Comparison of ENCODE assay signal across 8 mouse cellular contexts in the genomic region with DNA sequence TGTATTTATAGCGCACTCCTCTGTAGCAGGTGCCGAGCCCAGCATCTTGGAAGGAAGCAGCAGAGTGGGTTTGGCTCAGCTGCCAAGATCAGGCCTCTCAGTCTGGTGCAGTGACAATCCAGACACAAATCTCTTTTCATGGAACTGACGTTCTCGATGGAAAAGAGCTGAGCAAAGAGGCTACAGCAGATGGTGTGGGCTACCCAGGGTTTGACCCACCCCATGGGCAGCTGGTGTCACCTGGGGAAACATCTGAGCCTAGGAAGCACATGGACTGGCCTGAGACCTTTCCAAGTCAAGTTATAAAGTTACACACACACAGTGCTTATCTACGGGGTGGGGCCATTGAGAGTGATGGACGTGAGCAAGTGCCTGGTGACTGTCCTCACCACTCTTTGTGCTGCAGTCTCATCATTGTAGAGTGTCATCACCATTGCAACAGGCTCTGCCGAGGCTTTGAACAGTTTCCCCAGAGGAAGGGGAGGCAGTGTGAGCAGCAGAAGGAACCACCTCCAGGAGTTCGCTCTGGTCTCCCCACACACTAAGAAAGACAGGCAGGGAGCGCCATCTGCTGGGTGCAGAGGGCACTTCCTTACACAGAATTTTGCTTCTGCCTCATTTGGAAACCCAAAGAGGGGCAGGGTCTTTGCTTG. TPM values are rescaled to one million over a fixed set of nuclear protein-coding genes. Genes with fewer than 3 reads are reported as not detected.
A peak's percentile ranks its signal among the peaks of the same experiment; 100 is the strongest.
DNase-seq lines count a peak whose midpoint lies in the region; ATAC-seq and TF ChIP-seq lines count a peak whose summit lies in the region.

No protein-coding gene starts in this region.

- peak overlapping the region; percentile 22 for H3K4me2 ChIP-seq in heart, embryonic 12.5 days
- H3K4me2 ChIP-seq in kidney, embryonic 16.5 days (replicated peaks; ENCODE audit: low read depth, low read length): no peak overlapping the region
- H3K4me2 ChIP-seq in myocyte (ENCODE audit: low read depth): no peak overlapping the region

- no peak overlapping the region for H3ac ChIP-seq in myocyte (ENCODE audit: control insufficient read depth, insufficient read length)

- 21% methylated on average over 9 of the region's 9 CpGs for WGBS in heart, embryonic 12.5 days
- 40% methylated on average over 9 of the region's 9 CpGs for WGBS in kidney, embryonic 16.5 days
- WGBS in liver, adult 2 months: 45% methylated on average over 9 of the region's 9 CpGs

- H3K27ac ChIP-seq in heart, embryonic 12.5 days (ENCODE audit: poor library complexity, severe bottlenecking): peak overlapping the region; percentile 38
- H3K27ac ChIP-seq in kidney, embryonic 16.5 days (ENCODE audit: low read length): no peak overlapping the region
- no peak overlapping the region for H3K27ac ChIP-seq in liver, adult 2 months (replicated peaks; ENCODE audit: insufficient read depth, low read depth, low read length)

- peaks cover 68% of the 10 kb centered on the region for H3K36me3 ChIP-seq in erythroblast, embryonic 14.5 days (ENCODE audit: control insufficient read depth)
- peaks cover 31% of the 10 kb centered on the region for H3K36me3 ChIP-seq in heart, embryonic 12.5 days
- H3K36me3 ChIP-seq in kidney, embryonic 16.5 days (ENCODE audit: insufficient read depth, low read length): peaks cover 11% of the 10 kb centered on the region; the same call in 1 of the 2 replicates
- no peaks in the 10 kb centered on the region for H3K36me3 ChIP-seq in liver, adult 2 months (ENCODE audit: control insufficient read depth, insufficient read depth, low read length)
- H3K36me3 ChIP-seq in myocyte (ENCODE audit: control insufficient read depth, insufficient read depth): peaks cover 30% of the 10 kb centered on the region

- no peaks in the 10 kb centered on the region for H3K27me3 ChIP-seq in erythroblast, embryonic 14.5 days (ENCODE audit: control insufficient read depth)
- no peaks in the 10 kb centered on the region for H3K27me3 ChIP-seq in heart, embryonic 12.5 days (replicated peaks)
- no peaks in the 10 kb centered on the region for H3K27me3 ChIP-seq in kidney, embryonic 16.5 days (ENCODE audit: insufficient read depth, low read length)
- no peaks in the 10 kb centered on the region for H3K27me3 ChIP-seq in liver, adult 2 months (ENCODE audit: control insufficient read depth, insufficient read depth, low read length)
- H3K27me3 ChIP-seq in myocyte (ENCODE audit: control insufficient read depth, insufficient read depth, insufficient read length): no peaks in the 10 kb centered on the region

- no peak for TF ChIP-seq POLR2A in brain, embryonic 14.5 days (IDR thresholded peaks at IDR 0.05; ENCODE audit: borderline replicate concordance, extremely low read depth, insufficient read depth, insufficient read length, poor library complexity, severe bottlenecking)
- TF ChIP-seq POLR2A in liver, adult 2 months (IDR thresholded peaks at IDR 0.05; ENCODE audit: extremely low read depth, insufficient read depth, low read length): no peak
- TF ChIP-seq POLR2A in myocyte (IDR thresholded peaks at IDR 0.05; ENCODE audit: insufficient read length, low read depth): no peak

- H3K79me2 ChIP-seq in liver, adult 2 months (ENCODE audit: control insufficient read depth, insufficient read depth, low read length): no peaks in the 10 kb centered on the region; the same call in 1 of the 2 replicates
- peaks cover 32% of the 10 kb centered on the region for H3K79me2 ChIP-seq in myocyte (ENCODE audit: control insufficient read depth, insufficient read depth)

- peak; percentile 81 for DNase-seq in CD4-positive helper T cell, adult 2 months (ENCODE audit: low read depth, low spot score)
- DNase-seq in brain, embryonic 14.5 days (ENCODE audit: low read depth): peak; percentile 93
- DNase-seq in liver, adult 2 months (ENCODE audit: extremely low read depth, low read depth, low spot score): peak; percentile 44
- peak; percentile 80 to 92 for DNase-seq in spleen, postnatal 4 days (ENCODE audit: low spot score in 2 of 2)

- H3K9me3 ChIP-seq in erythroblast, embryonic 14.5 days (ENCODE audit: control insufficient read depth, low read length): no peaks in the 10 kb centered on the region
- H3K9me3 ChIP-seq in heart, embryonic 12.5 days (replicated peaks): no peaks in the 10 kb centered on the region
- no peaks in the 10 kb centered on the region for H3K9me3 ChIP-seq in kidney, embryonic 16.5 days (ENCODE audit: low read length)

- TF ChIP-seq CTCF in brain, embryonic 14.5 days (IDR thresholded peaks at IDR 0.05; ENCODE audit: borderline replicate concordance, extremely low read depth, insufficient read depth, insufficient read length): peak; percentile 99
- TF ChIP-seq CTCF in liver, adult 2 months (IDR thresholded peaks at IDR 0.05; ENCODE audit: low read depth, low read length): peak; percentile 92

- H3K4me1 ChIP-seq in erythroblast, embryonic 14.5 days (ENCODE audit: control insufficient read depth): peaks cover 19% of the 10 kb centered on the region
- H3K4me1 ChIP-seq in heart, embryonic 12.5 days (replicated peaks): peaks cover 41% of the 10 kb centered on the region
- H3K4me1 ChIP-seq in kidney, embryonic 16.5 days (ENCODE audit: insufficient read depth, low read length): peaks cover 9% of the 10 kb centered on the region; the same call in 1 of the 2 replicates
- peaks cover 6% of the 10 kb centered on the region; the same call in 1 of the 2 replicates for H3K4me1 ChIP-seq in liver, adult 2 months (ENCODE audit: control insufficient read depth, insufficient read depth, low read length)

- H3K4me3 ChIP-seq in erythroblast, embryonic 14.5 days (replicated peaks): peak overlapping the region; percentile 44
- H3K4me3 ChIP-seq in heart, embryonic 12.5 days: no peak overlapping the region
- no peak overlapping the region for H3K4me3 ChIP-seq in kidney, embryonic 16.5 days (ENCODE audit: low read length)
- H3K4me3 ChIP-seq in liver, adult 2 months (ENCODE audit: insufficient read depth, low read depth, low read length): no peak overlapping the region
- no peak overlapping the region for H3K4me3 ChIP-seq in myocyte

- ATAC-seq in heart, embryonic 12.5 days (ENCODE audit: insufficient number of reproducible peaks, low FRiP score): peak; percentile 72
- peak; percentile 79 for ATAC-seq in kidney, embryonic 16.5 days (ENCODE audit: low FRiP score, low TSS enrichment)

- no peak overlapping the region for H3K9ac ChIP-seq in heart, embryonic 12.5 days
- H3K9ac ChIP-seq in kidney, embryonic 16.5 days (replicated peaks; ENCODE audit: low read length): no peak overlapping the region
- no peak overlapping the region for H3K9ac ChIP-seq in liver, adult 2 months (ENCODE audit: low read depth, low read length)

TF ChIP-seq in myocyte, 11 proteins besides CTCF, POLR2A, EP300 and RAD21:
- no peak for TF ChIP-seq E2F4 (IDR thresholded peaks at IDR 0.05; ENCODE audit: insufficient read depth)
- TF ChIP-seq TCF12 (IDR thresholded peaks at IDR 0.05; ENCODE audit: insufficient read depth, poor library complexity, severe bottlenecking): peak; percentile 75
- TF ChIP-seq USF1 (IDR thresholded peaks at IDR 0.05; ENCODE audit: low read depth): no peak
- TF ChIP-seq POLR2AphosphoS2 (IDR thresholded peaks at IDR 0.05; ENCODE audit: insufficient read length, low read depth): peak; percentile 25
- peak; percentile 45 for TF ChIP-seq TCF3 (IDR thresholded peaks at IDR 0.05; ENCODE audit: insufficient read length, low read depth)
- TF ChIP-seq CEBPB (IDR thresholded peaks at IDR 0.05; ENCODE audit: insufficient read depth, poor library complexity, severe bottlenecking): no peak
- no peak for TF ChIP-seq SRF (IDR thresholded peaks at IDR 0.05; ENCODE audit: control insufficient read depth, insufficient read length, low read depth)
- no peak for TF ChIP-seq MAX (IDR thresholded peaks at IDR 0.05; ENCODE audit: low read depth)
- peak; percentile 49 to 92 (median 88) for TF ChIP-seq MYOG (IDR thresholded peaks at IDR 0.05; ENCODE audit: control insufficient read depth in 1 of 3, insufficient read depth in 1 of 3, insufficient read length in 2 of 3, low read depth in 2 of 3)
- TF ChIP-seq REST (IDR thresholded peaks at IDR 0.05; ENCODE audit: insufficient read depth, insufficient read length): no peak
- TF ChIP-seq MYOD1 (IDR thresholded peaks at IDR 0.05; ENCODE audit: control insufficient read depth in 1 of 3, insufficient read length in 2 of 3, low read depth in 2 of 3): peak; percentile 56 to 78 (median 63)

RNA-seq across cellular contexts. Expression of gene Ada, which starts 31.0 kb away (rescaled TPM):
- polyA plus RNA-seq in brain, embryonic 14.5 days (2012; rRNA removed): 3.1 and 3.7 TPM in 2 replicates
- 0.28 and 0.39 TPM in 2 replicates for polyA plus RNA-seq in erythroblast, embryonic 14.5 days (2012)
- 3.6 and 3.7 TPM in 2 replicates for polyA plus RNA-seq in heart, embryonic 12.5 days (2016; fragmentation: Nextera tagmentation; extraction: Ambion mirVana)
- polyA plus RNA-seq in kidney, embryonic 16.5 days (2015; fragmentation: Nextera tagmentation; extraction: Ambion mirVana): 11.7 and 13.3 TPM in 2 replicates
- 1.9 TPM in 2 replicates for total RNA-seq in liver, adult 2 months (2014; rRNA removed)
- 0.73 and 0.80 TPM in 2 replicates for polyA plus RNA-seq in liver, adult 2 months (2012; rRNA removed)
- 0.60 TPM for polyA plus RNA-seq in myocyte (2012; fragmentation: generic; extraction: Trizol)
